Mouse (Mus musculus) forebrain, embryonic 15.5 days (tissue): ENCODE data around the gene Gm21776. TPM values are rescaled to one million over a fixed set of nuclear protein-coding genes. Genes with fewer than 3 reads are reported as not detected.
"Not testable (repeated sequence)": the region's sequence is repeated elsewhere in the genome, so short reads cannot be mapped to it uniquely, and the experiment has no call there.

Experiments
- ATAC-seq: fragments of 200-750 bp; cut with Nextera tagmentation; replicated peaks from 2 replicates; pipeline ENCODE4 v1.8.0; 2017; ENCODE audit warnings: mild to moderate bottlenecking, moderate TSS enrichment, moderate library complexity
- H3K27ac ChIP-seq: fragments of 300-500 bp; sonication (generic); replicated peaks from 2 replicates; pipeline ENCODE4 v1.5.1; 2015; ENCODE audit warnings: mild to moderate bottlenecking, inconsistent platforms
- H3K27me3 ChIP-seq: fragments of 300-500 bp; sonication (generic); 2 replicates; pipeline ENCODE4 v1.6.1; 2015; ENCODE audit warnings: inconsistent platforms
- H3K36me3 ChIP-seq: fragments of 300-500 bp; sonication (generic); 2 replicates; pipeline ENCODE4 v1.6.1; 2015; ENCODE audit warnings: mild to moderate bottlenecking, inconsistent platforms
- H3K4me1 ChIP-seq: fragments of 300-500 bp; sonication (generic); 2 replicates; pipeline ENCODE4 v1.6.1; 2015; ENCODE audit warnings: inconsistent platforms
- H3K4me2 ChIP-seq: fragments of 300-500 bp; sonication (generic); replicated peaks from 2 replicates; pipeline ENCODE4 v1.6.1; 2015; ENCODE audit warnings: mild to moderate bottlenecking, inconsistent platforms
- H3K4me3 ChIP-seq: fragments of 300-500 bp; sonication (generic); 2 replicates; pipeline ENCODE4 v1.5.1; 2015; ENCODE audit warnings: mild to moderate bottlenecking, inconsistent platforms
- H3K9ac ChIP-seq: fragments of 300-500 bp; sonication (generic); replicated peaks from 2 replicates; pipeline ENCODE4 v1.6.1; 2015; ENCODE audit warnings: mild to moderate bottlenecking, inconsistent platforms
- H3K9me3 ChIP-seq: fragments of 300-500 bp; sonication (generic); 2 replicates; pipeline ENCODE4 v1.6.1; 2016; ENCODE audit warnings: inconsistent platforms
- WGBS: fragments of 180-500 bp; shearing (Covaris S2); methylation state at CpG from one replicate; pipeline ENCODE4 v1.1.7; 2015; ENCODE audit warnings: mixed read lengths; 5-methylcytosine and 5-hydroxymethylcytosine counted together
- polyA plus RNA-seq: library from polyadenylated mRNA; unstranded; fragments of >200 nt; fragmentation: Nextera tagmentation; extraction: Ambion mirVana; gene quantifications from 2 replicates; pipeline ENCODE4 v1.2.1, GENCODE M21; 2015

The Gm21776 gene
- not detected in 2 replicates for polyA plus RNA-seq

DNA sequence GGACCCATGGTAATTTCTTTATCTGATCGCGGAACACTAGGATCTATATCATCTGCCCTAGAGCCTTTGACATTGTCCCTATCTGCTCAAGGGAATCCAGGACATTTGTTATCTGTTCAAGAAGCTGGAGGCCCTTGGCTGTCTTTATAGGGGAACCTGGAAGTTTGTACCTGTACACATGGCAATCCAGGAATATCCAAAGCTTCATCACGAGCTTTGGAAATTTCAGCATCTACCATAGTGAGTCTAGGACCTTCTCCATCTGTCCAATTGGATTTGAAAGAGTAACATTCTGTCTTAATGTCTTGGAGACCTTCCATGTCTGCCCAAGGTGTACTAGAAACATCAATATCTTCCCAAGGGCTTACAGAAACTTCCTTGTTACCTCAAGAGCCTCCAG lies at the start of gene Gm21776:
Gm21776 (plus strand) TSS at position 301 of the 400 bp plus-strand sequence.
- H3K4me1 ChIP-seq, H3K27ac ChIP-seq: not testable (repeated sequence)
- no CpG with 5 or more reads among the region's 3 CpGs for WGBS

More for the DNA sequence above, at the start of gene Gm21776:
- not testable (repeated sequence) for H3K9me3 ChIP-seq, H3K4me3 ChIP-seq, H3K27me3 ChIP-seq, ATAC-seq, H3K4me2 ChIP-seq, H3K9ac ChIP-seq, H3K36me3 ChIP-seq
